Mouse (Mus musculus): ENCODE measurements around the gene Nfkbie.

DNA sequence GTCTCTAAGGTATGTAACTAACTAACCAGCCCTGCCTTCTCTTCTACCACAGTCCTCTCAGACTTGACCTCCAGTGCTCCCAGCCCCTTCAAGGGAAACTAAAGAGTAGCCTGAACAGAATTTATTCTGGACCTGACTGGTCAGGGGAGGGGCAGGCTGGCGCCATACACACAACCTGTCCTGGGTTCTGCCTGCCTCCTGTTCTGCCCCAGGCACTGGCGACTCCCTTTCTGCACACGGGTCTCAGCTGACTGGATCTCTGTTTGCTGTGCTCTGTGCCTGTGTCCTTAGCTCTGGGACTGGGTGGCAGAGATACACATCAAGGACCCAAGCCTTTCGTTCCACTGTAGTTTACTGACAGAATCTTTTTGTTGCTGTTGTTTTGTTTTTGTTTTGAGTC, 24.1 kb downstream of the Nfkbie start:
- TF ChIP-seq CTCF (IDR thresholded peaks at IDR 0.05; ENCODE audit: low read depth) (no peak), EP300 (optimal IDR thresholded peaks at IDR 0.05) (no peak)
